Mouse (Mus musculus) heart, embryonic 16.5 days (tissue): ENCODE data around the gene Iqck. TPM values are rescaled to one million over a fixed set of nuclear protein-coding genes. Genes with fewer than 3 reads are reported as not detected.

Experiments
- ATAC-seq: fragments of 200-750 bp; cut with Nextera tagmentation; replicated peaks from 2 replicates; pipeline ENCODE4 v1.8.0; 2017; ENCODE audit warnings: moderate number of reproducible peaks; ENCODE audit not compliant: insufficient read depth, low FRiP score; ENCODE audit errors: extremely low read depth
- H3K27ac ChIP-seq: fragments of 300-500 bp; sonication (generic); 2 replicates; pipeline ENCODE4 v1.5.1; 2014; ENCODE audit warnings: mild to moderate bottlenecking, low read length, control low read depth, moderate library complexity
- H3K27me3 ChIP-seq: fragments of 300-500 bp; sonication (generic); 2 replicates; pipeline ENCODE4 v1.6.1; 2014; ENCODE audit warnings: low read length, mixed read lengths; ENCODE audit not compliant: control insufficient read depth, insufficient read depth
- H3K36me3 ChIP-seq: fragments of 300-500 bp; sonication (generic); 2 replicates; pipeline ENCODE4 v1.6.1; 2014; ENCODE audit not compliant: control insufficient read depth, insufficient read depth
- H3K4me1 ChIP-seq: fragments of 300-500 bp; sonication (generic); 2 replicates; pipeline ENCODE4 v1.6.1; 2014; ENCODE audit warnings: low read length, mixed read lengths; ENCODE audit not compliant: control insufficient read depth, insufficient read depth
- H3K4me2 ChIP-seq: fragments of 300-500 bp; sonication (generic); 2 replicates; pipeline ENCODE4 v1.6.1; 2014; ENCODE audit warnings: low read depth, mild to moderate bottlenecking, control low read depth, low read length
- H3K4me3 ChIP-seq: fragments of 300-500 bp; sonication (generic); 2 replicates; pipeline ENCODE4 v1.5.1; 2014; ENCODE audit warnings: mild to moderate bottlenecking, control low read depth, low read length
- H3K9ac ChIP-seq: fragments of 300-500 bp; sonication (generic); 2 replicates; pipeline ENCODE4 v1.6.1; 2014; ENCODE audit warnings: low read length, control low read depth
- H3K9me3 ChIP-seq: fragments of 300-500 bp; sonication (generic); replicated peaks from 2 replicates; pipeline ENCODE4 v1.6.1; 2016; ENCODE audit warnings: low read length; ENCODE audit not compliant: control insufficient read depth
- WGBS: fragments of 180-500 bp; shearing (Covaris S2); extraction: QIAGEN DNeasy Blood & Tissue Kit; methylation state at CpG from one replicate; pipeline ENCODE4 v1.1.7; 2014; 5-methylcytosine and 5-hydroxymethylcytosine counted together
- polyA plus RNA-seq: library from polyadenylated mRNA; unstranded; fragments of >200 nt; fragmentation: Nextera tagmentation; extraction: Ambion mirVana; gene quantifications from 2 replicates; pipeline ENCODE4 v1.2.1, GENCODE M21; 2015

The Iqck gene
- polyA plus RNA-seq, 1 experiment from 2014 or later = 1.0 TPM

DNA sequence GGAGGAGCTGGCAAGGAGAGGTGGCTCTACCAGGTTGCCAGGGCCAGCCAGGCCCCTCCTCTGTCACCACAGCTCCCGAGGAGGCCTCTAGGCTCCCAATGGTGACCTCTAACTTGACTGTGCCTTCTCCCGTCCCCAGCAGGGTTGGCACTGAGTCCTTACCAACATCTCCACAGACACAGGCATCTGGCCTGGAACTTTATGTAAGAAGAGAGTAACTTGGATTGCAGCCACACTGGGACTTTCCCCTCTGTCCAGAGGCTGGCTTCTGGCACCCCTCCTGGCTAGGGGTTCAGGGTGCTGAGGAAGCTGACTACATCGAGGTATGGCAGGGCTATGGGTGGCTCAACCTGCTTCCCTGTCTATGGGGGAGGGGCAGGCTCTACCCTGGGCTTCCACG is 125.8 kb downstream of the Iqck start:
- Histone ChIP-seq H3K4me3 (no peak overlapping the region), H3K36me3 (peaks cover 5% of the 10 kb centered on the region; the same call in 1 of the 2 replicates), H3K27ac (peak overlapping the region; percentile 41; the same call in 1 of the 2 replicates), H3K4me1 (peaks cover 21% of the 10 kb centered on the region), H3K9me3 (no peaks in the 10 kb centered on the region), H3K4me2 (no peak overlapping the region), H3K9ac (no peak overlapping the region), H3K27me3 (no peaks in the 10 kb centered on the region)
- 46% methylated on average over 4 of the region's 4 CpGs for WGBS
- no peak; the same call in 1 of the 2 replicates for ATAC-seq

DNA sequence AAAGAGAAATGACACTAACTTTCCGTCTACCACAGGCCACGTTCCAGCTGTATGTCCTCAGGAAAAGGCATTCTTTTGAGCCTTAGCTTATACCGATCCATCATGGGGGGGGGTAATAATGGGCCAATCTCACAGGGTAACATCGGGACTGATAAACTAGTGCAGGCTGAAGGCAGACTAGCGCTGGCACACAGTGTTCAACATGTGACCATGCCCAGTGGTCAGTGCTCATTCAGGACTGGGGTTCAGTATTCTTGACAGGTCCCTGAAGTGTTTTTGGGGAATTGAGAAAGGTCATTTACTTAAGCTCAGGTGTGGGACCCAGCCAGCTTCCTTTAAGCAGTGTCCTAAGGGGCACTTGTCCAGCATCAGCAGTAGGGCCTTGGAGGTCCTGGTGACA is 126.3 kb downstream of the Iqck start:
- Histone ChIP-seq H3K9ac (no peak overlapping the region), H3K4me1 (peaks cover 16% of the 10 kb centered on the region), H3K4me2 (no peak overlapping the region), H3K9me3 (no peaks in the 10 kb centered on the region), H3K36me3 (peaks cover 5% of the 10 kb centered on the region; the same call in 1 of the 2 replicates), H3K27me3 (no peaks in the 10 kb centered on the region), H3K4me3 (no peak overlapping the region), H3K27ac (no peak overlapping the region)
- WGBS = 80% methylated on average over 5 of the region's 5 CpGs
- ATAC-seq = no peak

DNA sequence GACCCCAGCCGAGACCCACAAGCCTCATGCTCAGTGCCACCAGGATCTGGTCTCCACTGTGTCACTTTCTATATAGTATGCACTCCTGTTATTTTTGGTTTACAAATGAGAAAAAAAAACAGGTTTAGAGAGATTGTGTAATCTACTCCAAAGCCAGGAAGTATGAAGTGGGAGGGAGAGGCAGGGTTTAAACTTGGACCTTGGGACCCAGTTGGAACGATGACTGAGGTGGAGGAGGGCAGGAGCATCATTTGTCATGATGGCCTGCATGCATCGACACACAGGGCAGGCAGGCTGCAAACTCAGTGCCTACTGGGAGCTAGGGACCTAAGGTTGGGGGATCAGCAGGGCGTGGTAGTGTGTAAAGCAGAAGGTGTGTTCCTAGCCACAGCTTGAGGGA is 127.0 kb downstream of the Iqck start:
- ATAC-seq = no peak
- Histone ChIP-seq H3K27me3 (no peaks in the 10 kb centered on the region), H3K27ac (no peak overlapping the region), H3K36me3 (peaks cover 5% of the 10 kb centered on the region; the same call in 1 of the 2 replicates), H3K4me1 (peaks cover 13% of the 10 kb centered on the region), H3K9ac (no peak overlapping the region), H3K4me3 (no peak overlapping the region), H3K4me2 (no peak overlapping the region), H3K9me3 (no peaks in the 10 kb centered on the region)
- 77% methylated on average over 4 of the region's 4 CpGs for WGBS

DNA sequence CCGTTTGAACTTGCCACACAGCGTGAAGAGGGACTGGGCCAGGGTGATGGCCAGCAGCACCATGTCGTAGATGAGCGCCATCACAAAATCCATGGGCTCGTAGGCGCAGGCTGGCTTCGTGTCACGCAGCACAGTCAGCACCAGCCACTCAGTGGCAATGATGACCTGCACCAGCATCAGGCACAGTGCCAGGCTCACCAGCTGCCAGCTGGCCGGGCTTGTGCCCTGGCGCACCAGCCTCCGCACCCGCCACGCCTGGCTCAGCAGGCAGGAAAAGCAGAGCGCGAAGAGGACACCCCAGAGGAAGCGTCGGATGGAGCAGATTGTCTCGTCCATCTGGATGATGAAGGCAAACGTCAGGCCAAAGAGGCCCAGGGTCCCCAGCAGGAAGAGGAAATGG is 128.4 kb downstream of the Iqck start:
- Histone ChIP-seq H3K27ac (no peak overlapping the region), H3K4me2 (no peak overlapping the region), H3K9me3 (no peaks in the 10 kb centered on the region), H3K36me3 (peaks cover 5% of the 10 kb centered on the region; the same call in 1 of the 2 replicates), H3K9ac (no peak overlapping the region), H3K4me3 (no peak overlapping the region), H3K4me1 (peaks cover 9% of the 10 kb centered on the region; the same call in 1 of the 2 replicates), H3K27me3 (no peaks in the 10 kb centered on the region)
- WGBS = 79% methylated on average over 19 of the region's 19 CpGs
- no peak for ATAC-seq

DNA sequence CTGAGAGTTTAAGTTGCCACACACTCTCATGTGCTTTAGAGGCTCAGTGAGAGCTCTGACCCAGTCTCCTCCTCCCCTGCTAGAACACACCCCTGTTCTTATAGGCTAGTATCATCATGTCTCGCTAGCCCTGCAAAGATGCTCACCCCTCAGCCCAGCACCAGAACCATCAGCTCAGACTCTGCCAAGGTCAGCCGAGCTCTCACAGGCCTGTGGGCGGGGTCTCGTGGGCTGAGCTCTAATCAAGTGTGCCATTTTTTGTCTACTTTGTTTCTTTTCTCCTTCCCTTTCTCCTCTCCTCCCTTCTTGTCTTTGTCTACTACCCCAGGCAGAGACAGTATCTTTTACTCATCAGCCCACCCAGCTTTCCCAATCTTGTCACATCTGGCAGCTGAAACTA is 130.2 kb downstream of the Iqck start:
- peaks cover 5% of the 10 kb centered on the region; the same call in 1 of the 2 replicates for H3K36me3 ChIP-seq
- no peak overlapping the region for H3K4me2 ChIP-seq
- no peaks in the 10 kb centered on the region for H3K27me3 ChIP-seq
- WGBS = 71% methylated on average over 4 of the region's 4 CpGs
- H3K9ac ChIP-seq = no peak overlapping the region
- no peak for ATAC-seq
- H3K4me1 ChIP-seq = peaks cover 8% of the 10 kb centered on the region
- no peak overlapping the region for H3K4me3 ChIP-seq
- H3K27ac ChIP-seq = no peak overlapping the region
- H3K9me3 ChIP-seq = no peaks in the 10 kb centered on the region

DNA sequence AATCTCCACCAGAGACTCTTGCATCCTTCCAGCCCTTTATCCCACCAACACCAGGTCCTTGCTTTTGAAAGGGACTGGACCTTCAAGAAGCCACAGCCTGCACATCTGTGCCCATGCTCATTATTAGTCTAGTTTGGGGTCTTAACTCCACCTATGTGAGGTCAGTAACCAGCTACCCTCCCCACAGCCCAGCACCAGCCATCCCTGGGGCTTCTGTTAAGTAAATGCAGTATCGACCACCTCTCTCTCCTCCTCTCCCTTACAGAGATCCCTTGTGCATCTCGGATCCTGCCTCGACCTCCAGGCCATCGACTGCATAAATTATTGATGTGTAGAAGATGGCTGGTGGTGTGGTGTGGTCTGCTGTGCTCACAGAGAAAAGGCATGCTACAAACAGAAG is 130.8 kb downstream of the Iqck start:
- Histone ChIP-seq H3K9ac (no peak overlapping the region), H3K9me3 (no peaks in the 10 kb centered on the region), H3K27ac (no peak overlapping the region), H3K27me3 (no peaks in the 10 kb centered on the region), H3K4me2 (no peak overlapping the region), H3K4me1 (peaks cover 2% of the 10 kb centered on the region), H3K36me3 (peaks cover 5% of the 10 kb centered on the region; the same call in 1 of the 2 replicates), H3K4me3 (no peak overlapping the region)
- no peak for ATAC-seq
- 89% methylated on average over 4 of the region's 4 CpGs for WGBS

DNA sequence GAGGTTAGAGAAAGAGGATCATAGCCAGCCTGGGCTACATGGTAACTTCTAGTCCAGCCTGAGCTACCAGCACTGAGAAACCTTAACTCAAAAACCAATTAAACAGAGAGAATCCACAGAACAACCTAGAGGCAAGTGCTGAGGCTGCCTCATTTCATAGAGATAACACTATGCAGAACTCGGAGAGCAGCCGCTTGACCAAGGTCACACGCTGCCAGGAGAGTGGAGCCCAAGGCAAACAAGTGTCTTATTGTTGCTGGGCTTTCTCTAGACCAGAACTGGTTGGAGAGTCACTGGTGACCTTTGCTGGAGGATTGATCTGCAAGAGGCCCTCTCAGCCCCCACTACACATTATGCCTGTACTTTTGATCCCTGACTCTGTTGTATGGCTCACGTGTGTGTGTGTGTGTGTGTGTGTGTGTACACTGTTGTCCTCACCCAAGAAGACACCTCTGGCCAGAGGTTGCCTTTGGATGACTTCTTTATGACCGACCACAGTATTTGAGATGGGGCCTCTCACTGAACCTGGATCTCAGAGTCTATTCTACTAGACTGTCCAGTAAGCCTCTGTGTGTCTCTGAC is 133.8 kb downstream of the Iqck start:
- H3K27ac ChIP-seq = no peak overlapping the region
- no peaks in the 10 kb centered on the region for H3K9me3 ChIP-seq
- H3K36me3 ChIP-seq = no peaks in the 10 kb centered on the region
- no peak overlapping the region for H3K9ac ChIP-seq
- ATAC-seq = no peak
- no peak overlapping the region for H3K4me3 ChIP-seq
- H3K4me2 ChIP-seq = no peak overlapping the region
- H3K4me1 ChIP-seq = peaks cover 9% of the 10 kb centered on the region
- WGBS = 38% methylated on average over 5 of the region's 5 CpGs
- no peaks in the 10 kb centered on the region for H3K27me3 ChIP-seq

DNA sequence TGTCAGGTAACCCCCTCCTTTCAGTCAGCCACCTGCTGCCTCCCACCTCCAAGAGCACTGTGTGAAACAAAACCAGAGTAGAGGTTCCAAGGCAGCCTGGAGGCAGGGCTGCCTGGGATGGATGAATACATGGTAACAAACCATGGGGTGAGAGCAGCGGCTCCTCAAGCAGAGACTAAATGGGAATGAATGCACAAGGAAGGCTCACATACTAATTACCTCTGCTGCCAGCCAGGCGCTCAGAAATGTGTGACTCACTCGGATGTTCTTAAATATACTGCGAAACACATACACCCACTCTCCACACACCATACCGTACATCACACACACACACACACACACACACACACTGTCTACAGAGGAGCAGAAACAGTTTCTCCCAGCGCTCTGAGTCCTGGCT is 134.7 kb downstream of the Iqck start:
- Histone ChIP-seq H3K4me1 (peaks cover 10% of the 10 kb centered on the region), H3K36me3 (no peaks in the 10 kb centered on the region), H3K9ac (no peak overlapping the region), H3K9me3 (no peaks in the 10 kb centered on the region), H3K27ac (no peak overlapping the region), H3K27me3 (no peaks in the 10 kb centered on the region), H3K4me2 (no peak overlapping the region), H3K4me3 (no peak overlapping the region)
- no peak for ATAC-seq
- WGBS = 87% methylated on average over 6 of the region's 6 CpGs

DNA sequence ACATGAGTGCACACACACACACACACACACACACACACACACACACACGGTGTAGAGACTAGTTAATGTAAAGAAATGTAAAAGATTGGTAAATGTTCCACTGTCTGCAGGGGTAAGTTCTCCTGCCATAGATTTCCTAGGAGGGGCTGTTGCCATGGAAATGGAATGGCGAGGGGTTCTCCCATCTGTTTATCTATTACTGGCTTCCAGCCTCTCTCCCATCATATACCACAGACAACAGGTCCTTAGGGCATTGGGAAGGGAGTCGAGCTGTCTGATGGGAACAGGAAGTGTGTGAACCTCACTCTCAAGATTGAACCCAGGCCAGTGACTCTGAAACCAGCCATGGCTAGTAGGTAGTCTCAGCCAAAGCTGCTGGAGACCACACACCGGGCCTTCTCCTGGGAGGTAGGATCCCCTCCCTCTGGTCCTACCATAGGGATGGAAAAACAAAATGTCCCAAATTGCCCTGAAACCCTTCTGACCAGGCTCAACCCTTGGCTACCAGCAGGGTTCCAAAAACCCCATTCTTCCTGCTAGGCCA is 135.9 kb downstream of the Iqck start:
- ATAC-seq = no peak
- Histone ChIP-seq H3K4me1 (peaks cover 16% of the 10 kb centered on the region), H3K27ac (no peak overlapping the region), H3K4me3 (no peak overlapping the region), H3K4me2 (no peak overlapping the region), H3K27me3 (no peaks in the 10 kb centered on the region), H3K9me3 (no peaks in the 10 kb centered on the region), H3K9ac (no peak overlapping the region), H3K36me3 (no peaks in the 10 kb centered on the region)
- 56% methylated on average over 4 of the region's 4 CpGs for WGBS
